Mouse (Mus musculus) ES-E14 (cell line): Measurements from ENCODE around the gene Sh3d21.

Source experiments
- HCFC1 ChIP-seq: IDR thresholded peaks from 2 replicates; pipeline ENCODE4 v1.6.1; 2012; ENCODE audit warnings: low read length, inconsistent platforms, borderline replicate concordance; ENCODE audit not compliant: insufficient read depth
- MAFK ChIP-seq: IDR thresholded peaks from 2 replicates; pipeline ENCODE4 v1.6.1; 2014; ENCODE audit warnings: mild to moderate bottlenecking, low read depth, low read length, inconsistent platforms; ENCODE audit not compliant: insufficient read depth
- ZNF384 ChIP-seq: IDR thresholded peaks from 2 replicates; pipeline ENCODE4 v1.6.1; 2012; ENCODE audit warnings: low read depth, low read length, inconsistent platforms

DNA sequence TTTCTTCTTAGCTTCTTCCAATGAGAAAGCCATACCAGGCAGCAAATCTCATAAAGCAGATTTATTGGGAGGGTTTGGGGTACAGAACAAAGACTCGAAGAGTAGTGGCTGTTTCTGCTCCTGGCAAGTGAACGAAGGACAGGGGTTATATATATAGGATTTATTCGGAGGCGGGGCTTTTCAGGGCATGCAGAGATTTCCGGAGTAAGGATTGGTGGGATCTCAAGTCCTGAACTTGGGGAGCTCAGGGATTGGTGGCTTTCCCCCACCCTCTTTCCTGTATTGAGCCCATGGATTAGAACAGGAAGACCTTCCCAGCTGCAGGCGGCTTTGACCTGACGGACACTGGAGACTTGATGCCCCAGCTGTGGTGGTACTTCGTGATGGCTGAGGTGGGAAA is 40.7 kb upstream of the Sh3d21 start:
- no peak for TF ChIP-seq MAFK
- no peak for TF ChIP-seq ZNF384
- TF ChIP-seq HCFC1 = no peak
